30 mouse cellular contexts compared by ENCODE assay signal in the genomic region with DNA sequence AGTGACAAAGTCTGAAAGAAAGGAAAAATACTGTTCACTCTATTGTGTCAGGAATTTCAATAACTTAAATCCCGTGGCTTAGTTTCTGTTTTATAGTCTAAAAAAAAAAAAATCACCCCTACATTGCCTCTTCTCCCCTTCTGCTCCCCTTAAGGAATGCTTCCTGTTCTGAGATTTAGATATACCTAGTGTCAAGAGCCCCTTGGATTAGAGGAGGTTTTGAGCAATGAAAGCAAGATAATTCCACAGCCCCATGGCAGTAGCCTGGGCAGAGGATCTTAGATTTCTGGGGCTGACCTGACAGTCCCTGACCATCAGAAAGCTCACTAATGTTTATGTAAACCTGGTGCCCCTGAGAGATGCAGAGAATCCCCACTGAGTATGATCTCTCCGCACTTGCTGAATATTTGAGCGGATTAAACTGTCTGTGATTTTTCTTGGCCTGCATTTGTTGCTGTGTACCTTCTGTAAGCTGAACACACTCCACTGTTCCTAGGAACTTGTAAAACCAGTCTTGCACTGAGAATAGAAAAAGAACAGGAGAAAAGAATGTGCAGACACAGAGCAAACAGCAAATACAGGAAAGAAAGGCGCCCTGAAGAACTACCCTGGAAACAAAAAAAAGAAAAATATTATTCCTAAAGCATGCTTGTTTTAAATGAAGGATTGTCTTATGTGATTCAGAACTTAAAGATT.
DNase-seq lines count a peak whose midpoint lies in the region; ATAC-seq and TF ChIP-seq lines count a peak whose summit lies in the region.
"Had no signal": no experiment of that assay in that cellular context is flagged by ENCODE, and none has a peak within 500 bp of the region (broad histone marks: within the 10 kb centered on the region; RNA-seq: fewer than 3 reads in every experiment).

No protein-coding gene starts in this region.

- TF ChIP-seq EP300 in stomach, postnatal 0 days (optimal IDR thresholded peaks at IDR 0.05), result no peak

- no peak for DNase-seq in limb, embryonic 14.5 days (ENCODE audit: low spot score)
- DNase-seq in limb, embryonic 10.5 days (ENCODE audit: low spot score), result no peak
- peak; percentile 24 for DNase-seq in midbrain, embryonic 14.5 days
- DNase-seq in lung, postnatal 25 days (ENCODE audit: low spot score), result peak; percentile 17
- no peak for DNase-seq in stomach, postnatal 0 days (ENCODE audit: low spot score)
- DNase-seq in frontal cortex, postnatal 14 days (ENCODE audit: low spot score in 2 of 2), result no peak
- no peak for DNase-seq in urinary bladder, adult 2 months (ENCODE audit: low spot score)
- DNase-seq: adrenal gland, adult 2 months; adrenal gland, postnatal 36 days; cerebellum, adult 2 months; cerebellum, postnatal 14 days; forebrain, postnatal 0 days; gastrocnemius, postnatal 10 days; heart, postnatal 10 days; kidney, adult 9 months; kidney, postnatal 14 days; right cerebral cortex, postnatal 25 days; thymus, postnatal 36 days had no signal

- 56% methylated on average over 4 of the region's 4 CpGs for WGBS in limb, embryonic 14.5 days
- 70% methylated on average over 4 of the region's 4 CpGs for WGBS in limb, embryonic 10.5 days
- 40% methylated on average over 4 of the region's 4 CpGs for WGBS in midbrain, embryonic 14.5 days
- WGBS in midbrain, embryonic 15.5 days, result 39% methylated on average over 4 of the region's 4 CpGs
- 30% methylated on average over 4 of the region's 4 CpGs for WGBS in stomach, postnatal 0 days

- 0 out of 2 replicates have a peak overlapping the region, but pooled peaks have one; percentile 18 for H3K9ac ChIP-seq in limb, embryonic 14.5 days (ENCODE audit: low read depth, low read length, severe bottlenecking)
- no peak overlapping the region for H3K9ac ChIP-seq in midbrain, embryonic 14.5 days (replicated peaks; ENCODE audit: low read length)
- H3K9ac ChIP-seq in midbrain, embryonic 15.5 days, result no peak overlapping the region
- no peak overlapping the region for H3K9ac ChIP-seq in stomach, postnatal 0 days (ENCODE audit: low read length)
- H3K9ac ChIP-seq: embryonic facial prominence, embryonic 15.5 days; forebrain, embryonic 12.5 days; forebrain, postnatal 0 days; heart, embryonic 13.5 days; hindbrain, embryonic 14.5 days; limb, embryonic 13.5 days; liver, embryonic 12.5 days; midbrain, embryonic 13.5 days had no signal

- TF ChIP-seq POLR2A in limb, embryonic 14.5 days (IDR thresholded peaks at IDR 0.05; ENCODE audit: borderline replicate concordance, extremely low read depth, insufficient read depth, insufficient read length), result no peak

- no peaks in the 10 kb centered on the region for H3K27me3 ChIP-seq in limb, embryonic 14.5 days (ENCODE audit: control insufficient read depth, insufficient read depth, low read length)
- no peaks in the 10 kb centered on the region for H3K27me3 ChIP-seq in limb, embryonic 10.5 days (ENCODE audit: low read depth, poor library complexity, severe bottlenecking)
- H3K27me3 ChIP-seq in midbrain, embryonic 14.5 days (ENCODE audit: control insufficient read depth, insufficient read depth, low read length), result no peaks in the 10 kb centered on the region
- no peaks in the 10 kb centered on the region for H3K27me3 ChIP-seq in midbrain, embryonic 15.5 days (replicated peaks)
- no peaks in the 10 kb centered on the region for H3K27me3 ChIP-seq in stomach, postnatal 0 days (ENCODE audit: control insufficient read depth, insufficient read depth, low read length)
- H3K27me3 ChIP-seq: embryonic facial prominence, embryonic 15.5 days; forebrain, embryonic 12.5 days; heart, embryonic 13.5 days; limb, embryonic 13.5 days; liver, embryonic 12.5 days; megakaryocyte, embryonic 14.5 days; midbrain, embryonic 13.5 days had no signal

- no peaks in the 10 kb centered on the region for H3K4me1 ChIP-seq in limb, embryonic 14.5 days (ENCODE audit: control insufficient read depth, insufficient read depth, low read length)
- H3K4me1 ChIP-seq in limb, embryonic 10.5 days, result no peaks in the 10 kb centered on the region
- no peaks in the 10 kb centered on the region; the same call in 1 of the 2 replicates for H3K4me1 ChIP-seq in midbrain, embryonic 14.5 days (ENCODE audit: control insufficient read depth, insufficient read depth, low read length)
- no peaks in the 10 kb centered on the region for H3K4me1 ChIP-seq in midbrain, embryonic 15.5 days
- no peaks in the 10 kb centered on the region for H3K4me1 ChIP-seq in stomach, postnatal 0 days (replicated peaks; ENCODE audit: control insufficient read depth, insufficient read depth)
- H3K4me1 ChIP-seq: embryonic facial prominence, embryonic 15.5 days; forebrain, embryonic 12.5 days; heart, embryonic 13.5 days; limb, embryonic 13.5 days; liver, embryonic 12.5 days; megakaryocyte, embryonic 14.5 days had no signal

- no peak for TF ChIP-seq CTCF in stomach, postnatal 0 days (IDR thresholded peaks at IDR 0.05; ENCODE audit: low read depth)

- H3K4me3 ChIP-seq in limb, embryonic 14.5 days (replicated peaks; ENCODE audit: low read length), result no peak overlapping the region
- no peak overlapping the region for H3K4me3 ChIP-seq in limb, embryonic 10.5 days
- H3K4me3 ChIP-seq in midbrain, embryonic 14.5 days (replicated peaks; ENCODE audit: low read depth, low read length), result no peak overlapping the region
- no peak overlapping the region for H3K4me3 ChIP-seq in midbrain, embryonic 15.5 days
- H3K4me3 ChIP-seq in stomach, postnatal 0 days (ENCODE audit: low read depth, low read length), result no peak overlapping the region
- H3K4me3 ChIP-seq: embryonic facial prominence, embryonic 15.5 days; forebrain, embryonic 12.5 days; heart, embryonic 13.5 days; left cerebral cortex, adult 2 months; limb, embryonic 13.5 days; liver, embryonic 12.5 days; megakaryocyte, embryonic 14.5 days; midbrain, embryonic 13.5 days had no signal

- H3K9me3 ChIP-seq in limb, embryonic 14.5 days (ENCODE audit: control insufficient read depth, low read length), result no peaks in the 10 kb centered on the region
- H3K9me3 ChIP-seq in limb, embryonic 10.5 days (replicated peaks), result no peaks in the 10 kb centered on the region
- H3K9me3 ChIP-seq in midbrain, embryonic 14.5 days (ENCODE audit: control insufficient read depth, low read length), result no peaks in the 10 kb centered on the region
- no peaks in the 10 kb centered on the region for H3K9me3 ChIP-seq in midbrain, embryonic 15.5 days
- H3K9me3 ChIP-seq in stomach, postnatal 0 days (ENCODE audit: control insufficient read depth, low read length), result no peaks in the 10 kb centered on the region
- H3K9me3 ChIP-seq: embryonic facial prominence, embryonic 15.5 days; forebrain, embryonic 12.5 days; heart, embryonic 13.5 days; limb, embryonic 13.5 days; liver, embryonic 12.5 days; megakaryocyte, embryonic 14.5 days; midbrain, embryonic 13.5 days had no signal

- no peak overlapping the region for H3K27ac ChIP-seq in limb, embryonic 14.5 days (replicated peaks; ENCODE audit: low read depth, low read length)
- no peak overlapping the region for H3K27ac ChIP-seq in limb, embryonic 10.5 days
- H3K27ac ChIP-seq in midbrain, embryonic 14.5 days (replicated peaks; ENCODE audit: low read depth, low read length), result no peak overlapping the region
- no peak overlapping the region for H3K27ac ChIP-seq in midbrain, embryonic 15.5 days
- H3K27ac ChIP-seq in stomach, postnatal 0 days (replicated peaks), result peak overlapping the region; percentile 37; the same call in 1 of the 2 replicates
- H3K27ac ChIP-seq: embryonic facial prominence, embryonic 15.5 days; forebrain, embryonic 12.5 days; heart, embryonic 13.5 days; hindbrain, embryonic 14.5 days; left cerebral cortex, adult 2 months; limb, embryonic 13.5 days; liver, embryonic 12.5 days; midbrain, embryonic 13.5 days had no signal

- ATAC-seq in limb, embryonic 14.5 days (ENCODE audit: low FRiP score, low read depth), result no peak
- ATAC-seq in midbrain, embryonic 14.5 days (ENCODE audit: low FRiP score, low TSS enrichment), result no peak
- no peak for ATAC-seq in midbrain, embryonic 15.5 days (replicated peaks)
- peak; percentile 80 for ATAC-seq in stomach, postnatal 0 days (ENCODE audit: low FRiP score, low TSS enrichment)
- ATAC-seq: activated CD4-positive, CD25-positive, alpha-beta regulatory T cell, adult 4 months; forebrain, postnatal 0 days; intestine, postnatal 0 days; liver, embryonic 12.5 days; midbrain, embryonic 13.5 days had no signal

- no peaks in the 10 kb centered on the region for H3K36me3 ChIP-seq in limb, embryonic 14.5 days (ENCODE audit: control insufficient read depth, insufficient read depth, low read length)
- H3K36me3 ChIP-seq in limb, embryonic 10.5 days, result no peaks in the 10 kb centered on the region
- H3K36me3 ChIP-seq in midbrain, embryonic 14.5 days (ENCODE audit: control insufficient read depth, insufficient read depth, low read length), result no peaks in the 10 kb centered on the region
- H3K36me3 ChIP-seq in midbrain, embryonic 15.5 days (replicated peaks), result no peaks in the 10 kb centered on the region
- H3K36me3 ChIP-seq in stomach, postnatal 0 days (ENCODE audit: control insufficient read depth, insufficient read depth, low read length), result no peaks in the 10 kb centered on the region
- H3K36me3 ChIP-seq: embryonic facial prominence, embryonic 15.5 days; forebrain, embryonic 12.5 days; heart, embryonic 13.5 days; limb, embryonic 13.5 days; liver, embryonic 12.5 days; midbrain, embryonic 13.5 days had no signal

- no peak overlapping the region for H3K4me2 ChIP-seq in limb, embryonic 14.5 days (replicated peaks; ENCODE audit: low read depth, low read length, severe bottlenecking)
- no peak overlapping the region for H3K4me2 ChIP-seq in midbrain, embryonic 14.5 days (ENCODE audit: low read length)
- no peak overlapping the region for H3K4me2 ChIP-seq in midbrain, embryonic 15.5 days
- H3K4me2 ChIP-seq in stomach, postnatal 0 days (replicated peaks; ENCODE audit: low read depth), result peak overlapping the region; percentile 18
- H3K4me2 ChIP-seq: embryonic facial prominence, embryonic 15.5 days; forebrain, embryonic 12.5 days; heart, embryonic 13.5 days; hindbrain, embryonic 14.5 days; limb, embryonic 13.5 days; liver, embryonic 12.5 days; midbrain, embryonic 13.5 days had no signal

Comparison
In these comparisons a context has a peak if more than half of its experiments do, and no peak if none do; other contexts are left out.
1. DNase-seq: peak in midbrain, embryonic 14.5 days (single experiment) and lung, postnatal 25 days (single experiment); none in limb, embryonic 14.5 days (single experiment), limb, embryonic 10.5 days (single experiment), stomach, postnatal 0 days (single experiment), frontal cortex, postnatal 14 days (0 of 2) and urinary bladder, adult 2 months (single experiment).